Mouse (Mus musculus) liver, postnatal 0 days (tissue): ENCODE measurements around the gene Lrmda.

Experiments used
- CTCF ChIP-seq: sonication (generic); IDR thresholded peaks from 2 replicates; pipeline ENCODE4 v1.5.1; 2016; ENCODE audit warnings: antibody characterized with exemption, low read depth
- EP300 ChIP-seq: IDR thresholded peaks from 2 replicates; pipeline ENCODE4 v1.6.1; 2016; ENCODE audit warnings: antibody characterized with exemption, low read depth, mild to moderate bottlenecking

DNA sequence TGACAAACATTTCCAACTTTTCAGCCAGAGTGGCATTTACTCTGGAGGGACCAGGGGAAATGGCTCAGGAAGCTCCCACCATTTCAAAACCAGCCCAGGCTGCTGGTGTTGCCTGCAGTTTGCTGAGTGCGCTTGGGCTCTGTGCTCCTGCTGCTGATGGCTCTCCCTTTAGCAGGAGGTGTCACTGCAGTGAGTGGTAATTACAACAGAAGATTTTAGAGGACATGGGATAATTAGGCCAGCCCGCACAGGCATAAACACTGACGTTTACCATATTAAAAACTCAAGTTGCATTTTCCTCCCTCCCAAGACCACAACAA, 1076.5 kb downstream of the Lrmda start:
- TF ChIP-seq CTCF (no peak), EP300 (no peak)
